Mouse (Mus musculus) heart, postnatal 0 days (tissue): ENCODE measurements around the gene 1700013G24Rik. TPM values are rescaled to one million over a fixed set of nuclear protein-coding genes. Genes with fewer than 3 reads are reported as not detected.

Experiments
- ATAC-seq: fragments of 200-750 bp; cut with Nextera tagmentation; 2 replicates; pipeline ENCODE4 v1.8.0; 2017; ENCODE audit warnings: low read depth, moderate number of reproducible peaks, moderate library complexity; ENCODE audit not compliant: insufficient read depth
- DNase-seq: peaks from one replicate; pipeline ENCODE4 v3.0.0-alpha.2; 2016; ENCODE audit warnings: low spot score
- H3K27ac ChIP-seq: fragments of 300-500 bp; sonication (generic); 2 replicates; pipeline ENCODE4 v1.5.1; 2014; ENCODE audit warnings: low read depth, mild to moderate bottlenecking
- H3K27me3 ChIP-seq: fragments of 300-500 bp; sonication (generic); 2 replicates; pipeline ENCODE4 v1.6.1; 2014; ENCODE audit warnings: low read length, mixed read lengths; ENCODE audit not compliant: control insufficient read depth, insufficient read depth
- H3K36me3 ChIP-seq: fragments of 300-500 bp; sonication (generic); replicated peaks from 2 replicates; pipeline ENCODE4 v1.6.1; 2014; ENCODE audit warnings: low read length, mixed read lengths; ENCODE audit not compliant: control insufficient read depth, insufficient read depth
- H3K4me1 ChIP-seq: fragments of 300-500 bp; sonication (generic); 2 replicates; pipeline ENCODE4 v1.6.1; 2014; ENCODE audit warnings: antibody characterized with exemption; ENCODE audit not compliant: control insufficient read depth, insufficient read depth
- H3K4me2 ChIP-seq: fragments of 300-500 bp; sonication (generic); 2 replicates; pipeline ENCODE4 v1.6.1; 2014; ENCODE audit warnings: low read depth, mild to moderate bottlenecking, low read length, moderate library complexity
- H3K4me3 ChIP-seq: fragments of 300-500 bp; sonication (generic); 2 replicates; pipeline ENCODE4 v1.5.1; 2014; ENCODE audit warnings: low read depth, low read length
- H3K9ac ChIP-seq: fragments of 300-500 bp; sonication (generic); replicated peaks from 2 replicates; pipeline ENCODE4 v1.6.1; 2014; ENCODE audit warnings: low read depth, low read length, mixed read lengths
- H3K9me3 ChIP-seq: fragments of 300-500 bp; sonication (generic); replicated peaks from 2 replicates; pipeline ENCODE4 v1.6.1; 2016; ENCODE audit warnings: low read length; ENCODE audit not compliant: control insufficient read depth
- CTCF ChIP-seq: IDR thresholded peaks from 2 replicates; pipeline ENCODE4 v1.5.1; 2016; ENCODE audit warnings: antibody characterized with exemption, control low read depth, low read depth
- EP300 ChIP-seq: IDR thresholded peaks from 2 replicates; pipeline ENCODE4 v1.6.1; 2016; ENCODE audit warnings: antibody characterized with exemption, low read depth
- WGBS: fragments of 180-500 bp; shearing (Covaris S2); extraction: QIAGEN DNeasy Blood & Tissue Kit; methylation state at CpG from one replicate; pipeline ENCODE4 v1.1.7; 2014; 5-methylcytosine and 5-hydroxymethylcytosine counted together
- polyA plus RNA-seq: library from polyadenylated mRNA; unstranded; fragments of >200 nt; fragmentation: Nextera tagmentation; extraction: Ambion mirVana; gene quantifications from 2 replicates; pipeline ENCODE4 v1.2.1, GENCODE M21; 2015
- total RNA-seq: library from RNA; depleted of rRNA; stranded (reverse); fragments of >200 nt; gene quantifications from 2 replicates; pipeline ENCODE4 v1.2.3, GENCODE M21; 2014; ENCODE audit warnings: low replicate concordance

1700013G24Rik gene
- total and polyA plus RNA-seq, 2 experiments from 2014 or later, result not detected

- Histone ChIP-seq H3K27ac (peak overlapping the region; percentile 77), H3K4me2 (0 out of 2 replicates have a peak overlapping the region, but pooled peaks have one; percentile 3), H3K4me3 (no peak overlapping the region), H3K9ac (peak overlapping the region; percentile 28; the same call in 1 of the 2 replicates), H3K4me1 (peaks cover 92% of the 10 kb centered on the region), H3K9me3 (no peaks in the 10 kb centered on the region), H3K27me3 (no peaks in the 10 kb centered on the region), H3K36me3 (no peaks in the 10 kb centered on the region)
- ATAC-seq (no peak), DNase-seq (no peak)
- 41% methylated on average over 13 of the region's 13 CpGs for WGBS
- TF ChIP-seq CTCF (no peak), EP300 (no peak)
Measured at GRCm38 (mm10) chr4:137481381-137482030, 28.4 kb downstream of the 1700013G24Rik start.

GRCm38 (mm10) chr4:137483871-137484270 lies 30.8 kb downstream of the 1700013G24Rik start:
- TF ChIP-seq CTCF, result no peak
- TF ChIP-seq EP300, result no peak
- no peak overlapping the region for H3K9ac ChIP-seq
- 17% methylated on average over 16 of the region's 16 CpGs for WGBS
- no peak overlapping the region for H3K4me3 ChIP-seq
- H3K36me3 ChIP-seq, result no peaks in the 10 kb centered on the region
- H3K9me3 ChIP-seq, result no peaks in the 10 kb centered on the region
- H3K27me3 ChIP-seq, result no peaks in the 10 kb centered on the region
- DNase-seq, result no peak
- no peak for ATAC-seq
- peaks cover 92% of the 10 kb centered on the region for H3K4me1 ChIP-seq
- H3K27ac ChIP-seq, result peak overlapping the region; percentile 97
- no peak overlapping the region for H3K4me2 ChIP-seq

GRCm38 (mm10) chr4:137484586-137484985 lies 31.5 kb downstream of the 1700013G24Rik start:
- Histone ChIP-seq H3K9me3 (no peaks in the 10 kb centered on the region), H3K4me3 (no peak overlapping the region), H3K27ac (peak overlapping the region; percentile 97), H3K36me3 (no peaks in the 10 kb centered on the region), H3K27me3 (no peaks in the 10 kb centered on the region), H3K9ac (no peak overlapping the region), H3K4me1 (peaks cover 89% of the 10 kb centered on the region), H3K4me2 (no peak overlapping the region)
- no peak for TF ChIP-seq CTCF
- TF ChIP-seq EP300, result no peak
- ATAC-seq (no peak), DNase-seq (peak; percentile 60)
- WGBS, result 19% methylated on average over 7 of the region's 7 CpGs

GRCm38 (mm10) chr4:137485258-137485960 lies 32.3 kb downstream of the 1700013G24Rik start:
- no peak overlapping the region for H3K4me3 ChIP-seq
- TF ChIP-seq CTCF, result no peak
- peak; percentile 59; the same call in 1 of the 2 replicates for TF ChIP-seq EP300
- DNase-seq (peak; percentile 69), ATAC-seq (no peak)
- H3K27me3 ChIP-seq, result no peaks in the 10 kb centered on the region
- H3K4me2 ChIP-seq, result peak overlapping the region; percentile 28
- no peaks in the 10 kb centered on the region for H3K9me3 ChIP-seq
- H3K27ac ChIP-seq, result peak overlapping the region; percentile 97
- H3K36me3 ChIP-seq, result no peaks in the 10 kb centered on the region
- peaks cover 91% of the 10 kb centered on the region for H3K4me1 ChIP-seq
- peak overlapping the region; percentile 24; the same call in 1 of the 2 replicates for H3K9ac ChIP-seq
- 26% methylated on average over 14 of the region's 14 CpGs for WGBS

- WGBS, result 8% methylated on average over 20 of the region's 20 CpGs
- no peaks in the 10 kb centered on the region for H3K27me3 ChIP-seq
- H3K4me3 ChIP-seq, result no peak overlapping the region
- TF ChIP-seq CTCF, result no peak
- TF ChIP-seq EP300, result no peak
- DNase-seq (peak; percentile 43), ATAC-seq (no peak)
- H3K27ac ChIP-seq, result peak overlapping the region; percentile 97
- peaks cover 83% of the 10 kb centered on the region for H3K4me1 ChIP-seq
- peak overlapping the region; percentile 24 for H3K9ac ChIP-seq
- no peaks in the 10 kb centered on the region for H3K9me3 ChIP-seq
- H3K36me3 ChIP-seq, result no peaks in the 10 kb centered on the region
- peak overlapping the region; percentile 28 for H3K4me2 ChIP-seq
Measured at GRCm38 (mm10) chr4:137486081-137487014, 33.3 kb downstream of the 1700013G24Rik start.
